Mouse (Mus musculus) ovary, adult 18-20 months (tissue): ENCODE data around the gene Cnn2.

Source experiments
- DNase-seq: peaks from one replicate; pipeline ENCODE4 v3.0.0; 2022; ENCODE audit warnings: low spot score, mixed read lengths

Cnn2 gene

DNA sequence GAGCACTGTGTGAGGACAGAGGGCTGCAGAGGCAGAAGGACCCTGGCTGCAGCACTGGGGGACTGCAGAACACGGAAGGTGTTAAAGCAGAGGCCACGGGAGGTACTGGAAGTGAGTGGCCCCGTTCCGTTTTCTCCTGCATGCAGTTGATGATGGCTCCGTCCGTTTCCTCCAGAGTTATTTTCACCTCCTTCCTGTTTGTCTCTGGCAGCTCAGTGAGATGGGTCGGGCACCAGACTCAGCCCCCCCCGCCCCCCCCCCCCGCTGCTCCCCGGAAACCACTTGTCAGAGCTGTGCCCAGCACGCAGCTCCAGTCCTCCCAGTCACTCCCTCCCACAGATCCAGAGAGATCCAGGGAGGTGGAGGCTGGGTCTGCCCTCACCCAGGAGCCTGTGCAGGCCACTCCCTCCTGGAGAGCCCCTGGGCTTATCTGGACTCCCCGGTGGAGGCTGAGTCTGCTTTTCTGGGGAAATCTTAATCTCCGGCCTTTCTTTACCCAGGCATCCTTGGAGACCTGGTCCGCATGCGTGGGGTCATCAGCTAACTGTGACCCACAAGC, 30.4 kb downstream of the Cnn2 start:
- peak; percentile 69 for DNase-seq

DNA sequence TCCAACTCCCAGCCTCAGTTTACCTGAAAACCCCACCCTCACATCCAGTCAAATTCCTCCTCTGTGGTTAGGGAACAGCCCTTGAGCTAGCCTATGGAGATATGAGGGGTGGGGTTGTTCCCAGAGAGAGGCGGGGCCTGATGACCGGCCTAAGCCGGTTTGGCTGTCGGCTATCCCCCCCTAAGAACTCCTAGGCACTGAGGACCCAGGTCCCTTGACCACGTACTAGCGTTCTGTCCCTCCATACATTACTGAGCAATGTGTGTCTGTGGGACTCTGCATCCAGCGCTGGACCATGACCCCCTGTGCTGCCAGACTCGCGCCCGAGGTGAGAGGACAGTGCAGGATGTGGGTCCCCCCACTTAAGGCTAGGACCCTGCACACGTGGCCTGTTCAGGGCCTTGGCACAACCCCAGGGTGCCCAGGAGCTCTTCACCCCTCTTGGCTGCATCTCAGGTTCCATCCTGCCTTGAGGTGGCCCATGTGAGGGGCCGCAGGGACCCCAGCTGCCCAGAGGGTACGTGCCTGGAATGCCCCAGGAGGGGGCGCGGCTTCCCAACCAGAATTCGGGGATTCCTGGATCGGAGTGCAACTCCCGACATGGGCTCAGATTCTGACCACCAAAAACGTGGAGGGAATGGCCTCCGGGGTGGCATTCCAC, 31.2 kb downstream of the Cnn2 start:
- DNase-seq = no peak

DNA sequence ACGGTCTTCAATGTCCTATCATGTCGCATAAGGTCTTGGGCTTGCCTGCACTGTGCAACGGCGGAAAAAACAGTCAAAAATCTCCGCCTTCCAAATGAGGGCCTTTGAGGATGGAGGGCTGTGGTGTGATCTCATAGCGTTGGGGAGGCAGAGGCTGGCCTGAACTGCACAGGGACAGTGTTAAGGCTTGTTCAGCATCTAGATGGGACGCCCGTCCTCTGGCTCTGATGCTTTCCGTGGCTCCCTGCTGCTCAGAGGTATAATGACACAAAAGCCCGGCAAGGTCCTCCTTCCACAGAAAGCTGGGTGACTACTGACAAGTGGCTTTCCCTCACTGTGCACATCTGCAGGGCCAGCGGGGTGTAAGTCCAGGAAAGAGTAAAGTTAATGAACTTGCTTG, 31.8 kb downstream of the Cnn2 start:
- no peak for DNase-seq

DNA sequence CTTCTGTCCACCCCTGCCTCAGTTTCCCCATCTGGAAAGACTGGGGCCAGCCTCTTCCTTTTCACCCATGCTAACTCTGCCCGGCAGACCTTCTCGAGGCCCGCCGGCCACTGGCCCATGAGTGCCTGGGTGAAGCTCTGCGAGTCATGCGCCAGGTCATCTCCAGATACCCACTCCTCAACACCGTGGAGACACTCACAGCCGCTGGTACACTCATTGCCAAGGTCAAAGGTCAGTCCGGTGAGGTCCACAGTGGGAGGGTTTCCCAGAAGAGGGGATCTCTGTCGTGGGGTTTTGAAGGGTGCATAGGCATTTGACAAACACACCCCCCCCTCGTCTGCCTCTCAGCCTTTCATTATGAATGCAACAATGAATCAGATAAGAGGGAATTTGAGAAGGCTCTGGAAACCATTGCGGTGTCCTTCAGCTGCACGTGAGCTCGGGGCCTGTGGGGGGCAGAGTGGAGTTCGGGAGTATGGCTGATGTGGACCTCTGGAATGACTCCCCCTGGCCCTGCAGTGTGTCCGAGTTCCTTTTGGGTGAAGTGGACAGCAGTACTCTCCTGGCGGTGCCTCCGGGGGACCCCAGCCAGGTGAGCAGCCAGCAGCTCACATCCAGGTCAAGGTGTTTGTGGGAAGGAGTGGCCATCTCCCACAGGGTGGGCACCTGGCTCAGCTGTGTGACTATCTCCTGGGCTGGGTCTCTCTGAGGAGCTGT, 32.4 kb downstream of the Cnn2 start:
- no peak for DNase-seq

DNA sequence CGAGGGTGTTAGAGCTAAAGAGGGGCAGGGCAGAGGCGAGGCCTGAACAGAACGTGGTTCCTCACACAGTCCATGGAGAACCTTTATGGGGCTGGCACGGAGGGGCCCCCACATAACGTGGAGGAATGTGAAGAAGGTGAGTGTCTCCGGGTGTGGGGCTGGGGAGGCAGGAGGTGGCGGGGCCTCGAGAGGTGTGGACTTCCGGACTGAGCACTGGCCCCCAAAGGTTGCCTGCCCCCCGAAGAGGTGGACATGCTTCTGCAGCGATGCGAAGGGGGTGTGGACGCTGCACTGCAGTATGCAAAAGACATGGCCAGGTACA, 32.9 kb downstream of the Cnn2 start:
- DNase-seq = no peak

DNA sequence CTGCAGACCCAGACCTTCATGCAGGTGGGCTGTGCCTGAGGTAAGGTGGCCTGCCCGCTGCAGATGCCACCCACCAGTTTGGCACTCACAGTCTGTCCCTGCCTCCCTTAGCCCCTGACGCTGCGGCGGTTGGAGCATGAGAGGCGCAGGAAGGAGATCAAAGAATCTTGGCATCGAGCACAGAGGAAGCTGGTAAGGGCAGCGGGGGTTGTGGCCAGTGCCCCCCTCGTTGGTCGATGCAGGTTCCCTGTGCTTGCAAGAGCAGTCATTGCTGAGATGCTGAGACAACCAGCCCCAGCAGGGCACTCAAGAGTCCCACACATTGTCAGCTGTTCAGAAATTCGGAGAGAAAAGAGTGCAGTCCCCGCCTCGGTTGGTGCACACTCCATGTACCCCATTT, 33.8 kb downstream of the Cnn2 start:
- no peak for DNase-seq

DNA sequence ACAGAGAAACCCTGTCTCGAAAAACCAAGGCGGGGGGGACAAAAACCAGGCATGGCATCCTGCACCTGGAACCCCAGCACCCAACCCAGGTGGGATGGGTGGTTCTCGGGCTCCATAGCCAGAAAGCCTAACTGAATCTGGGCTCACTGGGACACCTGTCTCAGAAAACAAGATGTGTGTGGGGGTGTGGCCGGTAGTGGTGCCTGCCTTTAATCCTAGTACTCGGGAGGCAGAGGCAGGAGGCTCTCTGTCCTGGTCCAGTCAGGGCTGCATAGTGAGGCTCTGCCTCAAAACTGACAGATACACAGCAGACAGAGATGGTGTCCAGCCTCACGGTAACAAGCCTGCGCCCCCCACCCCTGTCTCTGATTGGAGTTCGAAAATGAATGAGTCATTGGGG, 34.4 kb downstream of the Cnn2 start:
- DNase-seq = no peak

DNA sequence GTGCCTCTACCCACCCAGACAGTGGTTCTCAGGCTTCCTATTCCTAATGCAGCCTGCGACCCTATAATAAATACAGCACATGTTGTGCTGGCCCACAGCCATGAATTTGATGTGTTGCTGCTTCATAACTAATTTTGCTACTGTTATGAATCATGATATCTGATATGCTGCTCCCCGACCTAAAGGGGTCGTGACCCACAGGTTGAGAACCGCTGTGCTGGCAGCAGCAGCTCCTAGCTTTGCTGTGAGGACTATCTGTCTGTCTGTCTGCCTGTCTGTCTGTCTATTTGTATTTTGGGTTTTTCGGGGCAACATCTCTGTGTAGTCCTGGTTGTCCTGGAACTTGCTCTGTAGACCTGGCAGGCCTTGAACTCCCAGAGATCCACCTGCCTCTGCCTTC, 35.4 kb downstream of the Cnn2 start:
- DNase-seq = no peak

DNA sequence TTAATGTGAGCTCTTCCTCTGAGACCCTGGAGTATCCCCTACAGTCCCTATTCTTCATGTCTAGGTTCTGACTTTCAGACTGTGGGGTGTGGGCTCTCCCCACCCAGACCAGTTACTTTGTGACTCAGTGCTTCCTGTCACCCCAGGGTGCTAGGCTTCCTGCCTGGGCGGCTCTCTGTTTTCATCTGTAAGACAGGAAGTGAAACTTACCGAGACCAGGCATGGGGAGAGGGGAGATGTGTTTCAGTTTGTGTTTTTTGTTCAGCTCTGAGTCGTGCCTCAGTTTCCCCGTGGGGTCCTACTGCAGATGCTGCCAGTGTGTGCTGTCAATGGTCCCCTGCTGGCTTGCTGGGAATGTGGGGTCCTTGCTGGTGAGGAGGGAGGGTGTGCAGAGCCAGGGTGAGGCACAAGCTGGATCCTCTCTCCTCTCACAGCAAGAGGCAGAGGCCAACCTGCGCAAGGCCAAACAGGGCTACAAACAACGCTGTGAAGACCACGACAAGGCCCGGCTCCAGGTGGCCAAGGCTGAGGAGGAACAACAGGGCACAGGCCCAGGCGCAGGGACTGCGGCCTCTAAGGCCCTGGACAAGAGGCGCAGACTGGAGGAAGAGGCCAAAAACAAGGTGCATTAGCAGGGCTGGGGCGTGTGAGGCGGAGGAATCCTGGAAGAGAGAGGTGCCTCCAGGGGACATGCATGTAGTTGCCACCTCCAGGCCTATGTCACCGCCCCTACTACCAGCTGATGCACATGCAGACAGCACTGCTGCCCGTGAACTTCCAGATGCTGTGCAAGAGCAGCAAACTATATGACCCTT, 36.1 kb downstream of the Cnn2 start:
- no peak for DNase-seq

DNA sequence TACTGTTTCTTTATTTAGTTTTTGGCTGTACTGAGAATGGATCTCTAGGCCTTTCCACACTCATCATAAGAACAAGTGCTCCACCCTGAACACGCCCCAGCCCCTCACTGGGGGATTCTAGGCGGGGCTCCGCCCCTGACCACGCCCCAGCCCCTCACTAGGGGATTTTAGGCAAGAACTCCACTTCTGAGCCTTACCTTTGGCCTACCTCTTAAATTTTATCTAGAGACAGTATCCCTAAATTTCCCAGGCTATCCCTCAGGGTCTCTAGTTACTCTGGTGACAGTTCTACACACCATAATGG, 36.6 kb downstream of the Cnn2 start:
- DNase-seq = no peak

DNA sequence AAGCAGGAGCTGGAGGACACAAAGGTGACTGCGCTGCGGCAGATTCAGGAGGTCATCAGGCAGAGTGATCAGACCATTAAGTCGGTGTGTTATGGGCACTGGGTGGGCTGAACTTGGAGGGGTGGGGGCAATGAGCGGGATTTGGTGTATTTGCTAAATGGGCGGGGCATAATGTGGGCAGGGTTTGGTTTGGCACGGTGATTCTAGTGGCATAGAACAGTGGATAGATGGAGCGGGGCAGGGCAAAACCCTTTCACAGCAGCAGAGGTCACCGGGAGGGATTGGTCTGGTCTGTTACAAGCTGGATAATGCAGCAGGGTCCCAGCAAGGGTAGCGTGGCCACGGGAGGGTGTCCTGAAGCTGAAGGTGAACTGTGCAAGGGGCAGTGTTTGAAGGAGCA, 37.1 kb downstream of the Cnn2 start:
- no peak for DNase-seq

DNA sequence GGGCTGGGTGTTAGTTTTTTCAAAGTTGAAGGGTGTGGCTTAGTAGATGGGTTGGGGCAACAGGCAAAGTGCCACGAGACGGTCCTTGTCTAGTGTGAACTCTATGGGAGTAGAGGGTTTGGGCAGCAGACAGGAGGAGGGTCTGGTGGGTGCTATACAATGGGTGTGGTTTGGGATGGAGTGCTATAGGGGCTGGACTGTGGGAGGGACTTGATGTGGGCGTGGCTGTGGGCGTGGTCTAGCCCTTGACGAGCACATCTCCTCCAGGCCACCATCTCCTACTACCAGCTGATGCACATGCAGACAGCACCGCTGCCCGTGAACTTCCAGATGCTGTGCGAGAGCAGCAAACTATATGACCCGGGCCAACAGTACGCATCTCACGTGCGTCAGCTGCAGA, 37.5 kb downstream of the Cnn2 start:
- DNase-seq = no peak

DNA sequence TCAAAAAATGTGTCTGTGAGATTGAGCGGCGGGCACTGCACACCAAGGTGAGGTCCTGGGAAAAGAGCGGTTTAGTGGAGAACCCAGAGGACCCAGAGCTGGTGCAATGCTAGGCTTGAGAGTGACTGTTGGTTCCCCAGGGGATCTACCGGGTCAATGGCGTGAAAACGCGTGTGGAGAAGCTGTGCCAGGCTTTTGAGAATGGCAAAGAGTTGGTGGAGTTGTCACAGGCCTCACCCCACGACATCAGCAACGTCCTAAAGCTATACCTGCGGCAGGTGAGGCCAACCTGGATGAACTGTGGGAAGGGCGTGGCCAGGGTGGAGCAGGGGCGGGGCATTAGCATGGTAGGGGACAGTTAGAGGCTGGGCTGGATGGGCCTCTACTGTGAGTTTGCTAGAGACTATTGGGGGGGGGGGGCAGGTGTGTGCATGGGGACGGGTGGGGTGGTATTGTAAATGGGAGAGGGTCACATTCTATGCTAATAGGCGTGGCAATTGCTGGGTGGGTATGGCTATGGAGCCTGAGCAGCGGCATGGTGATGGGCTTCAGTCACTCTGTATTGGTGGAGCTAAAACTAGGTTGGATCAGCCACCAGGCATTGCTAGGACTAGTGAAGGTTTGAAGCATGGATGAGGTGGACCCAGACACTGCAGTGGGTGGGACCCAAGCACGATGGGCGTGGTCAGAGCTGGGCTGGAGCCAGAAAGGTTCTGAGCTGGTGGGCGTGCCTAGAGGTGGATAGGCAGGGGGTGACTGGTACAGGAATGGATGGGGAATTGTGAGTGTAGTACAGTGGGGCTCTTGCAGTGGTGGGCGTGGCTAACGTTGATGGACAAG, 39.5 kb downstream of the Cnn2 start:
- no peak for DNase-seq

DNA sequence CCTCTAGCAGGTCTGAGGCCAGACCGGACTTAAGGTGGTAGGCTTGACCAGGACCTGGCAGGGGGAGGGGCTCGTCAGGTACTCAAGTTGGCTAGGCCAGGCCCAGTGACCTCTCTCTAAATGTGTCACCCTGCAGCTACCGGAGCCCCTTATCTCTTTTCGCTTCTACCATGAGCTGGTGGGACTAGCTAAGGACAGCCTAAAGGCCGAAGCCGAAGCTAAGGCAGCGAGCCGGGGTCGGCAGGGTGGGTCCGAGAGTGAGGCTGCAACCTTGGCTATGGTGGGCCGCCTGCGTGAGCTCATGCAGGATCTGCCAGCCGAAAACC, 40.1 kb downstream of the Cnn2 start:
- no peak for DNase-seq

DNA sequence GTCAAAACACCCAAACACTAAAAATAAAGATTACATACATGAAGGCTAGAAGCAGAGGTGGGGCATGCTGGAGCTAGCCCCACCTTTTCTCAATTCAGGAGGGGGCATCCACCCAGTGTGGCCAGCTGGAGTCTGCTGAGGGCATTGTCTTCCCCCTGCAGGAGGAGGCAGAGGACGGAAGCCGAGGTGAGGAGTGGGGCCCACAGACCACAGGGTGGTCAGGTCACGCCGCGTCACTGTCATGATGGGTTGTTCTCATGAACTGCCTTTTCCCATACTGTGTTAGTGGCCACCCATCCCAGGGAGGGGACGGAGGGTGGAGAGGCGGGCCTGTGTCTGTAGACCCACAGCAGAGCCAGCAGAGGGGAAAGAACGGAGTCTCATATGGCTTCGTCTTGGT, 41.8 kb downstream of the Cnn2 start:
- no peak for DNase-seq

DNA sequence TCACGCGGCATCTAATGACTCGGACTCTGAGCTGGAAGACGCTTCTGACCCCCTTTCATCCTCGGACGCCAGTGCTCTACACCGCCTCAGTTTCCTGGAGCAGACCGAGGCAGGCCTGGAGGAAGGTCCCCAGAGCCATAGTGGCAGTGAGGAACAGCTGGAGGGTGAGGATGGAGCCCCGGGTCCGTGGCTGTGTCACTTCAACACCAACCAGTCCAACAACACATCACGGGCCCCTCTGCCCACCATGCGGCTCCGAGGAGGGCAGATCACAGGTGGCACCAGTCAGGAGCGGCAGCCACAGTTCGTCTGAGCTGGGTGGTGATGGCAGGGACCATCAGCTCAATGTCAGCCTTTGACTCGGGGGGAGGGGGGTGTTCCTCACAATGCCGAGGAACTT, 42.4 kb downstream of the Cnn2 start:
- DNase-seq = no peak

DNA sequence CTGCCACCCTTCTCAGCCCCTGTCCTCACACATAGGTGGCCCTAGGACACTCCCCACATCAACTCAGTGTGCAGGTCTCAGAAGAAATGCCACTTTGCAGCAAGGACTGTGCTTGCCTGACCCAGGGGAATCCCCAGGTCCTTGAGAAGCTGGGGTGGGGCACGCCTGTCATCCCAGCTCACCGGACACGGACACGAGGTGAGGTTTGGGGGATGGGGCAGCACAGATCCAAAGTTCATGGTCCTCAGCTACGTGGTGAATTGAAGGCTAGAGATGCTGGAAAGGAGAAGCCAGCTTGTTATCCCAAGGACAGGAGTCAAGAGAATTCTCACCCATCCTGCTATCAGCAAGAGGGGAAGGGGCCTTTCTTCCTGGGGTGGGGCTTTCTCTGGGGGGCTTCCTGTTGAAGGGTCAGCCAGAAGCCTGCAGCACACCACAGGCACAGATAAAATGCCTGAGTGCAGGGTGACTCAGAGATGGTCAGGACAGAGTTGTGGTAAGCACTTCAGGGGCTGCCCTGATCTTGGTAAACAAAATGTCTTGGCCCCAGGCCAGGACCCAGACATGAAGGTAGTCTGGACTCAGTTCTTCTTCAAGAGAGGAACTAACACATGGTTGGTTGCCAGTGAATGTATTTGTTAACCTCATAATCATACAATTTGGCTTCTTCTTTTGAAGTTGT, 44.6 kb downstream of the Cnn2 start:
- peak; percentile 70 for DNase-seq

DNA sequence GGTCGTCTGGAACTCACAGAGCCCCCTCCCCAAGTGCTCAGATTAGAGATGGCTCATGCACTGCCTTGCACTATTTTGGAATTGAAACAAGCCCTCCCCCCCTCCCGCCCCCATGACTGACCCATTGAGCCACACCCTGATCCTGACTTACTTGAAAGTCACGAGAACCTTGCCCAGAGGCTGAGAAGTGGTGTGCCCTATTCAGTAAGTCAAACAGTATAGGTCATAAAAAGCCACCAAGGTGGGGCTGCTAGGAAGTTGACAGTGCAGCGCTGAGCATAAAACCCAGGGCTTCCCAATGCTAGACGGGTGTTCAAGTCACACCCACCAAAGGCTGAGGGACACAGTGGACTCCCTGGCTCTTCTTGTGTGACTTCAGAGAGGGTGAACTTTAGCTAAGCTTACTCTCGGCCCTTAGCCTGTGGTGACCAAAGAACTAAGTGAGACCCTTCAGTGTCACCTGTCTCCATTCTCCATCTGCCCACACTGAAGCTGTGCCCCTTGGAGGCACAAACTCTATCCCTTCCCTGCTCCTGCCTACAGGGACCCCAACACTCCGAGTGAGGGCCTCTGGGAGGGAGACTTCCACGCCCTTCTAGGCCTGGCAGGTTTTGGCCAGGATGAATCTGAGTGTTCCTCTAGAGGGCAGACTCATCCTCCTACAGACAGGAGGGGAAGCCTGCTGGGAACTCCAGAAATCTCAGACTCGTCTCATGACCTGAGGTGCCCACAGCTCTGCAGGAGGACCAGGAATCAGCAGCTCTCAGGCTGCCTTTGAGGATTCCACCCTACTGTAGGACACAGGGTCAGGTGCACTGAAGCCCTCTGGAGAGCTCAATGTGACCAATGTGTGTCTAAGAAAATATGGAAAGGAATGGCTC, 45.4 kb downstream of the Cnn2 start:
- no peak for DNase-seq

DNA sequence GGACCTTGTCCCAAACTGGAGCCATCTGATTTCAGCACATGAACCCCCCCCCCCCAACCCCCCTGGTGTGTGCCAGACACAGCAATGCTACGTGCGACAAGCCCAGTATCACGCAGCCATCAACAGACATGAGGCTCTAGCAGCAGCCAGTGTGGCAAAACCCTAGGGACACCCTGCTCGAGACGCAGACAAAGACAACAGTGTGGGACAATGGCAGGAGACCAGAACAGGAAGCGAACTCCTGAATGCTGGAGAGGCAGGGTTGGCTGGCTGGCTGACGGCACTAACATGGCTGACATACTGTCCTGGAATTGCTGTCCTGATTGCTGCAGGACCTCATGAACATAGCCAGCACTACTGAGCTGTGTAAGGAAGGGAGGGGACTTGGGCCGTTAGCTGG, 46.8 kb downstream of the Cnn2 start:
- no peak for DNase-seq

DNA sequence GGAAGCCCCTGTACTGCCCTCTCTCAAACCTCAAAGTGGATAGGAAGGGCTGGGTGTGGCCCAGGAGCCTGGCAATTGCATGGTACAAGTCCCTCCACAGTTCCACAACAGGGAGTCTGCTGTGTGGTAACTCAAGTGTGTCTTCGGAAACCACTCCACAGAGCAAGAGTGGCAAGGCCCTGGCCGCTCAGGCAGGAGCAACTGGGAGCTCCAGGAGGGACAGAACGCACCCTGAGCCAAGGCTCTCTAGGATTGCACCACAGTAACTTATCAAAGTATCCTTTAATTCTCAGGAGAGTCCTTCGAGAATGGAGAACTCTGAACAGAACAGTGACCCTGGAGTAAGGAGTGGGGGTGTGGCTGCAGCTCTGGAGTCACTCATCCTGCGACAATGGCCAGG, 47.3 kb downstream of the Cnn2 start:
- DNase-seq = no peak

DNA sequence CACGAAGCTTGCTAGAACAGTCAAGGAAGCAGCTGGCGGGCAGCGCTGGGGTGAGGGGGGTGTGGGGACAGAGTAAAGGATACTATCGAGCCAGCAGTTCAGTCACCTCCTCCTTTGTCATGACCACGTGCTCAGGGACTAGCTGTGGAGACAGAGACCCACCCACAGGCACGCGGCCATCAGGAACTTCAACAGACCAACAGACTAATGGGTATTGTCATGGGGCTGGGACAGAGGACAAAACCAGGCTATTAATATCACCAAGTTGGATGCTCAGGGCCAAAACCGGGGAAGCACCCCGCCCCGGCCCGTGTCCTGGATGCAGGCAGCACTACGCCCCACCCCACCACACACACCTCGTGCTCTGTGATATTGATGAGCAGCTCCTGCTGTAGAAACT, 48.4 kb downstream of the Cnn2 start:
- DNase-seq = no peak
